Mouse (Mus musculus) stomach, postnatal 0 days (tissue): ENCODE data around the gene Glmp. TPM values are rescaled to one million over a fixed set of nuclear protein-coding genes. Genes with fewer than 3 reads are reported as not detected.
"Not testable (repeated sequence)": the region's sequence is repeated elsewhere in the genome, so short reads cannot be mapped to it uniquely, and the experiment has no call there.

Experiments used
- ATAC-seq: fragments of 200-750 bp; cut with Nextera tagmentation; 2 replicates; pipeline ENCODE4 v1.8.0; 2017; ENCODE audit not compliant: low FRiP score, low TSS enrichment
- DNase-seq: peaks from one replicate; pipeline ENCODE4 v3.0.0-alpha.2; 2016; ENCODE audit warnings: low spot score
- H3K27ac ChIP-seq: fragments of 300-500 bp; sonication (generic); replicated peaks from 2 replicates; pipeline ENCODE4 v1.5.1; 2014; ENCODE audit warnings: mild to moderate bottlenecking, control low read depth
- H3K27me3 ChIP-seq: fragments of 300-500 bp; sonication (generic); 2 replicates; pipeline ENCODE4 v1.6.1; 2014; ENCODE audit warnings: low read length; ENCODE audit not compliant: control insufficient read depth, insufficient read depth
- H3K36me3 ChIP-seq: fragments of 300-500 bp; sonication (generic); 2 replicates; pipeline ENCODE4 v1.6.1; 2014; ENCODE audit warnings: low read length, mixed read lengths; ENCODE audit not compliant: control insufficient read depth, insufficient read depth
- H3K4me1 ChIP-seq: fragments of 300-500 bp; sonication (generic); replicated peaks from 2 replicates; pipeline ENCODE4 v1.6.1; 2014; ENCODE audit warnings: antibody characterized with exemption; ENCODE audit not compliant: control insufficient read depth, insufficient read depth
- H3K4me2 ChIP-seq: fragments of 300-500 bp; sonication (generic); replicated peaks from 2 replicates; pipeline ENCODE4 v1.6.1; 2014; ENCODE audit warnings: low read depth, mild to moderate bottlenecking, control low read depth, moderate library complexity
- H3K4me3 ChIP-seq: fragments of 300-500 bp; sonication (generic); 2 replicates; pipeline ENCODE4 v1.5.1; 2014; ENCODE audit warnings: low read depth, low read length, control low read depth
- H3K9ac ChIP-seq: fragments of 300-500 bp; sonication (generic); 2 replicates; pipeline ENCODE4 v1.6.1; 2014; ENCODE audit warnings: mild to moderate bottlenecking, low read length, control low read depth, mixed read lengths
- H3K9me3 ChIP-seq: fragments of 300-500 bp; sonication (generic); 2 replicates; pipeline ENCODE4 v1.6.1; 2016; ENCODE audit warnings: low read length; ENCODE audit not compliant: control insufficient read depth
- WGBS: fragments of 180-500 bp; shearing (Covaris S2); extraction: QIAGEN DNeasy Blood & Tissue Kit; methylation state at CpG from one replicate; pipeline ENCODE4 v1.1.7; 2014; 5-methylcytosine and 5-hydroxymethylcytosine counted together
- polyA plus RNA-seq: library from polyadenylated mRNA; unstranded; fragments of >200 nt; fragmentation: Nextera tagmentation; extraction: Ambion mirVana; gene quantifications from 2 replicates; pipeline ENCODE4 v1.2.1, GENCODE M21; 2015

The Glmp gene
- polyA plus RNA-seq, 1 experiment from 2014 or later: 161 TPM

DNA sequence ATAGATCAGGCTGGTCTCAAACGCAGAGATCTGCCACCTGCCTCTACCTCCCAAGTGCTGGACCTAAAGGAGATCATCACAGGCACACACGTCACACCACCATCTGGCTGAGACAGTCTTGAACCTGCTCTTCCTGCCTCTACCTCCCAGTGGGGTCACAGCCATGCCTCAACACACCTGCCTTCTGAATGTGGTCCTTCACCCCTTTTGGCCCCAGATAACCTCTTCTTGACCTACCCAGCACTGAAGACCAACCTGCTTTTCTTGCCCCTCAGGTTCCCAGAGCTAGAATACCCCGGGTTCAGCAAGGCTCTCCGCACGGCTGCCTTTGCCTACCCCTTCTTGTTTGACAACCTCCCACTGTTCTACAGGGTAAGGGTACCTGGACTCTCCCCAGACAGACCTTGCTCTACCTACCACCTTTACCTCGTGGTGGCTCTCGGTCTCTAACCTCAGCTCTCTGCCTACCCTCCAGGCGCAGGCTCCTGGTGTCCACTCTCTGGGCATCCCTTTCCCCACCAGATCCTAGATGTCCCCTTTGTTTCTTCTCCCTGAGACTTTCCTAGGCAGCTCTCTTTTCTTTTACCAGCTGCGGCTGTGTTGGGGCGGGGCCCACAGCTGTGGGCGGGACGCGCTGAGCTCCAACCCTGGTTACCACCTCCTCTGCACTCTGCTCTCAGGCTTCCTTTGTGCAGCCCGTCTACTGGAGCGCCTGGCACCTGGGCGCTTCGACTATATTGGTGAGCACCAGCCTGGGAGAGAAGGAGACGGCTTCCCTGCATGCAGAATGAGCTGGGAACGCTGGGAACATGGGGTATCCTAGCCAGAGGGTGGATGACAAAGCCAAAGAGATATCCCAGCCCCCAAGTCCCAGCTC is 51.2 kb downstream of the Glmp start:
- H3K27ac ChIP-seq: not testable (repeated sequence)

GRCm38 (mm10) chr3:88376644-88377043 is 51.8 kb downstream of the Glmp start:
- H3K4me1 ChIP-seq, H3K27ac ChIP-seq, H3K27me3 ChIP-seq, H3K9ac ChIP-seq, H3K4me3 ChIP-seq, H3K36me3 ChIP-seq, H3K9me3 ChIP-seq: not testable (repeated sequence)
- DNase-seq (peak; percentile 13), ATAC-seq (peak; percentile 35; the same call in 1 of the 2 replicates)
- peak overlapping the region; percentile 21; the same call in 1 of the 2 replicates for H3K4me2 ChIP-seq
- WGBS: 6% methylated on average over 5 of the region's 7 CpGs

More for the DNA sequence above, 51.2 kb downstream of the Glmp start:
- H3K4me1 ChIP-seq, H3K9ac ChIP-seq, H3K36me3 ChIP-seq, H3K9me3 ChIP-seq, H3K27me3 ChIP-seq, H3K4me3 ChIP-seq: not testable (repeated sequence)
- 9% methylated on average over 16 of the region's 19 CpGs for WGBS
- ATAC-seq (peak; percentile 93), DNase-seq (peak; percentile 81)
- peak overlapping the region; percentile 21 for H3K4me2 ChIP-seq

- not testable (repeated sequence) for ATAC-seq, H3K9me3 ChIP-seq, H3K27ac ChIP-seq, H3K4me1 ChIP-seq, H3K4me2 ChIP-seq, H3K4me3 ChIP-seq, H3K36me3 ChIP-seq, H3K9ac ChIP-seq, DNase-seq, H3K27me3 ChIP-seq
- 80% methylated on average over 5 of the region's 5 CpGs for WGBS
Observed at GRCm38 (mm10) chr3:88378599-88378998, 53.8 kb downstream of the Glmp start, which contains the start of gene Bglap2. Gene Bglap2, minus strand, starts transcription at chr3:88378699.

Other genes starting within 250 kb of the Glmp start
- not detected in 2 replicates for gene Ttc24, start 246.7 kb upstream of the Glmp start, polyA plus RNA-seq
- 3.8 and 4.5 TPM in 2 replicates for gene Iqgap3, start 243.1 kb upstream of the Glmp start, polyA plus RNA-seq
- gene Mef2d, start 182.7 kb upstream of the Glmp start, polyA plus RNA-seq: 10.6 and 13.0 TPM in 2 replicates
- 19.4 and 27.0 TPM in 2 replicates for gene Rhbg, start 70.3 kb upstream of the Glmp start, polyA plus RNA-seq
- gene Gm38392, start 37.8 kb upstream of the Glmp start, polyA plus RNA-seq: 0.36 and 2.0 TPM in 2 replicates
- gene Tsacc, start 28.0 kb upstream of the Glmp start, polyA plus RNA-seq: 9.1 and 9.3 TPM in 2 replicates
- gene Cct3, start 27.9 kb upstream of the Glmp start, polyA plus RNA-seq: 230 and 233 TPM in 2 replicates
- 51.9 and 54.1 TPM in 2 replicates for gene Tmem79, start 11.1 kb downstream of the Glmp start, polyA plus RNA-seq
- gene Smg5, start 11.2 kb downstream of the Glmp start, polyA plus RNA-seq: 15.9 and 19.0 TPM in 2 replicates
- gene Paqr6, start 39.6 kb downstream of the Glmp start, polyA plus RNA-seq: 12.3 and 16.2 TPM in 2 replicates
- 199 and 225 TPM in 2 replicates for gene Bglap3, start 47.7 kb downstream of the Glmp start, polyA plus RNA-seq
- gene Bglap2, start 53.7 kb downstream of the Glmp start, polyA plus RNA-seq: 20.1 and 24.9 TPM in 2 replicates
- 0.64 TPM in 1 of 2 replicates, not detected in the other for gene Bglap, start 59.4 kb downstream of the Glmp start, polyA plus RNA-seq
- 55.6 and 58.1 TPM in 2 replicates for gene Pmf1, start 85.3 kb downstream of the Glmp start, polyA plus RNA-seq
- 9.7 and 9.8 TPM in 2 replicates for gene Slc25a44, start 100.1 kb downstream of the Glmp start, polyA plus RNA-seq
- gene Sema4a, start 136.2 kb downstream of the Glmp start, polyA plus RNA-seq: 27.9 and 32.7 TPM in 2 replicates
- gene Lmna, start 184.9 kb downstream of the Glmp start, polyA plus RNA-seq: 250 and 267 TPM in 2 replicates
- 3.3 and 3.4 TPM in 2 replicates for gene Mex3a, start 207.4 kb downstream of the Glmp start, polyA plus RNA-seq
- gene Rab25, start 223.3 kb downstream of the Glmp start, polyA plus RNA-seq: 252 and 271 TPM in 2 replicates
- 154 and 157 TPM in 2 replicates for gene Lamtor2, start 228.1 kb downstream of the Glmp start, polyA plus RNA-seq
- 19.5 and 21.8 TPM in 2 replicates for gene Ubqln4, start 228.7 kb downstream of the Glmp start, polyA plus RNA-seq